Mouse (Mus musculus) MEL (cell line): ENCODE measurements around the gene Catsperz. TPM values are rescaled to one million over a fixed set of nuclear protein-coding genes. Genes with fewer than 3 reads are reported as not detected.
A peak's percentile ranks its signal among the peaks of the same experiment; 100 is the strongest.

Experiments used
- DNase-seq: peaks from one replicate; pipeline ENCODE4 v3.0.0; 2011; ENCODE audit warnings: low read depth, low spot score
- H3K27ac ChIP-seq: 2 replicates; pipeline ENCODE4 v1.5.1; 2012; ENCODE audit warnings: low read depth, mild to moderate bottlenecking, control low read depth, low read length, moderate library complexity; ENCODE audit not compliant: control insufficient read depth
- H3K27me3 ChIP-seq, 2 experiments: fragments of 150-350 bp in 1 of 2; sonication (generic) in 1 of 2; 2 replicates each; pipeline ENCODE4 v1.6.1; 2012; ENCODE audit warnings: low read length in 2 of 2, mild to moderate bottlenecking in 2 of 2, improper control_type of control experiment in 1 of 2, moderate library complexity in 1 of 2; ENCODE audit not compliant: insufficient read depth in 2 of 2, control insufficient read depth in 1 of 2
- H3K36me3 ChIP-seq, 2 experiments: 2 replicates each; pipeline ENCODE4 v1.6.1; 2012 to 2014; ENCODE audit warnings: low read length in 2 of 2, improper control_type of control experiment in 1 of 2, inconsistent platforms in 1 of 2, mild to moderate bottlenecking in 1 of 2; ENCODE audit not compliant: insufficient read depth in 2 of 2, control insufficient read depth in 1 of 2
- H3K4me1 ChIP-seq, 2 experiments: fragments of 150-350 bp in 1 of 2; sonication (generic) in 1 of 2; 2 replicates each; pipeline ENCODE4 v1.6.1; 2012; ENCODE audit warnings: low read length in 2 of 2, improper control_type of control experiment in 1 of 2, mild to moderate bottlenecking in 1 of 2; ENCODE audit not compliant: insufficient read depth in 2 of 2, control insufficient read depth in 1 of 2
- H3K4me3 ChIP-seq, 2 experiments: fragments of 150-350 bp in 1 of 2; sonication (generic) in 1 of 2; 2 replicates each; pipeline ENCODE4 v1.5.1; 2012; ENCODE audit warnings: low read depth in 2 of 2, low read length in 2 of 2, mild to moderate bottlenecking in 2 of 2, moderate library complexity in 2 of 2, control low read depth in 1 of 2, improper control_type of control experiment in 1 of 2; ENCODE audit not compliant: control insufficient read depth in 1 of 2, insufficient read depth in 1 of 2
- H3K79me2 ChIP-seq: 2 replicates; pipeline ENCODE4 v1.6.1; 2012; ENCODE audit warnings: mild to moderate bottlenecking, low read length, moderate library complexity; ENCODE audit not compliant: control insufficient read depth, poor library complexity, insufficient read depth
- H3K9ac ChIP-seq: 2 replicates; pipeline ENCODE4 v1.6.1; 2012; ENCODE audit warnings: low read depth, mild to moderate bottlenecking, control low read depth, low read length, moderate library complexity; ENCODE audit not compliant: control insufficient read depth, poor library complexity, severe bottlenecking
- H3K9me3 ChIP-seq: fragments of 150-350 bp; sonication (generic); replicated peaks from 2 replicates; pipeline ENCODE4 v1.6.1; 2012; ENCODE audit warnings: mild to moderate bottlenecking, low read length, improper control_type of control experiment, moderate library complexity; ENCODE audit not compliant: insufficient read depth
- CHD1 ChIP-seq: IDR thresholded peaks from 2 replicates; pipeline ENCODE4 v1.6.1; 2012; ENCODE audit warnings: low read depth, mild to moderate bottlenecking, inconsistent platforms, low read length, improper control_type of control experiment
- E2F4 ChIP-seq: IDR thresholded peaks from 2 replicates; pipeline ENCODE4 v1.6.1; 2011; ENCODE audit warnings: low read depth, low read length, improper control_type of control experiment, borderline replicate concordance
- ELF1 ChIP-seq: IDR thresholded peaks from 2 replicates; pipeline ENCODE4 v1.6.1; 2014; ENCODE audit warnings: low read depth, mild to moderate bottlenecking, inconsistent platforms, low read length, improper control_type of control experiment, moderate library complexity
- EP300 ChIP-seq, 2 experiments: IDR thresholded peaks; 2 replicates each; pipeline ENCODE4 v1.6.1; 2011; ENCODE audit warnings: improper control_type of control experiment in 2 of 2, low read length in 2 of 2, low read depth in 1 of 2, mild to moderate bottlenecking in 1 of 2
- ETS1 ChIP-seq: IDR thresholded peaks from 2 replicates; pipeline ENCODE4 v1.6.1; 2012; ENCODE audit warnings: low read depth, mild to moderate bottlenecking, inconsistent platforms, low read length, improper control_type of control experiment, moderate library complexity
- GATA1 ChIP-seq: IDR thresholded peaks from 2 replicates; pipeline ENCODE4 v1.6.1; 2011; ENCODE audit warnings: low read depth, low read length, improper control_type of control experiment
- HCFC1 ChIP-seq: IDR thresholded peaks from 2 replicates; pipeline ENCODE4 v1.6.1; 2012; ENCODE audit warnings: low read depth, mild to moderate bottlenecking, inconsistent platforms, low read length, improper control_type of control experiment, moderate library complexity
- JUND ChIP-seq: IDR thresholded peaks from 2 replicates; pipeline ENCODE4 v1.6.1; 2011; ENCODE audit warnings: low read depth, mild to moderate bottlenecking, improper control_type of control experiment, low read length
- MAFK ChIP-seq: IDR thresholded peaks from 2 replicates; pipeline ENCODE4 v1.6.1; 2011; ENCODE audit warnings: low read depth, mild to moderate bottlenecking, low read length, improper control_type of control experiment, borderline replicate concordance
- MEF2A ChIP-seq: IDR thresholded peaks from 2 replicates; pipeline ENCODE4 v1.6.1; 2014; ENCODE audit warnings: low read depth, mild to moderate bottlenecking, inconsistent platforms, low read length, improper control_type of control experiment; ENCODE audit not compliant: poor library complexity, insufficient replicate concordance, severe bottlenecking; ENCODE audit errors: extremely low read depth
- MYB ChIP-seq: IDR thresholded peaks from 2 replicates; pipeline ENCODE4 v1.6.1; 2011; ENCODE audit warnings: mild to moderate bottlenecking, low read depth, low read length, improper control_type of control experiment
- MYC ChIP-seq: IDR thresholded peaks from 2 replicates; pipeline ENCODE4 v1.6.1; 2011; ENCODE audit warnings: low read depth, mild to moderate bottlenecking, low read length, improper control_type of control experiment, moderate library complexity
- NELFE ChIP-seq: IDR thresholded peaks from 2 replicates; pipeline ENCODE4 v1.6.1; 2011; ENCODE audit warnings: low read depth, low read length, improper control_type of control experiment
- POLR2A ChIP-seq, 2 experiments: IDR thresholded peaks; 2 replicates each; pipeline ENCODE4 v1.6.1; 2011 to 2012; ENCODE audit warnings: low read length in 2 of 2, mild to moderate bottlenecking in 2 of 2, control low read depth in 1 of 2, improper control_type of control experiment in 1 of 2, low read depth in 1 of 2, moderate library complexity in 1 of 2; ENCODE audit not compliant: control insufficient read depth in 1 of 2, insufficient read depth in 1 of 2, poor library complexity in 1 of 2
- POLR2AphosphoS5 ChIP-seq: IDR thresholded peaks from 2 replicates; pipeline ENCODE4 v1.6.1; 2012; ENCODE audit warnings: low read depth, borderline replicate concordance, mild to moderate bottlenecking, inconsistent platforms, low read length, moderate library complexity, mixed read lengths
- RAD21 ChIP-seq: IDR thresholded peaks from 2 replicates; pipeline ENCODE4 v1.6.1; 2011; ENCODE audit warnings: mild to moderate bottlenecking, low read depth, low read length, improper control_type of control experiment
- RCOR1 ChIP-seq: IDR thresholded peaks from 2 replicates; pipeline ENCODE4 v1.6.1; 2012; ENCODE audit warnings: low read depth, mild to moderate bottlenecking, inconsistent platforms, low read length, improper control_type of control experiment
- SIN3A ChIP-seq: IDR thresholded peaks from 2 replicates; pipeline ENCODE4 v1.6.1; 2012; ENCODE audit warnings: low read length, improper control_type of control experiment, inconsistent platforms
- SMC3 ChIP-seq: IDR thresholded peaks from 2 replicates; pipeline ENCODE4 v1.6.1; 2011; ENCODE audit warnings: low read depth, low read length, improper control_type of control experiment
- TAL1 ChIP-seq: IDR thresholded peaks from 2 replicates; pipeline ENCODE4 v1.6.1; 2012; ENCODE audit warnings: mild to moderate bottlenecking, inconsistent platforms, low read length, moderate library complexity, mixed read lengths
- TBP ChIP-seq: IDR thresholded peaks from 2 replicates; pipeline ENCODE4 v1.8.0; 2011; ENCODE audit warnings: low read depth, low read length, improper control_type of control experiment
- TCF12 ChIP-seq: IDR thresholded peaks from 2 replicates; pipeline ENCODE4 v1.6.1; 2014; ENCODE audit warnings: low read depth, mild to moderate bottlenecking, inconsistent platforms, low read length, improper control_type of control experiment, moderate library complexity
- UBTF ChIP-seq: IDR thresholded peaks from 2 replicates; pipeline ENCODE4 v1.6.1; 2012; ENCODE audit warnings: low read depth, mild to moderate bottlenecking, inconsistent platforms, low read length, improper control_type of control experiment, moderate library complexity, borderline replicate concordance; ENCODE audit not compliant: insufficient read depth
- USF1 ChIP-seq: IDR thresholded peaks from 2 replicates; pipeline ENCODE4 v1.6.1; 2014; ENCODE audit warnings: low read depth, mild to moderate bottlenecking, inconsistent platforms, low read length, improper control_type of control experiment, moderate library complexity
- ZKSCAN1 ChIP-seq: IDR thresholded peaks from 2 replicates; pipeline ENCODE4 v1.6.1; 2012; ENCODE audit warnings: low read depth, mild to moderate bottlenecking, inconsistent platforms, low read length, improper control_type of control experiment, moderate library complexity
- ZNF384 ChIP-seq: IDR thresholded peaks from 2 replicates; pipeline ENCODE4 v1.6.1; 2012; ENCODE audit warnings: low read depth, mild to moderate bottlenecking, inconsistent platforms, low read length, improper control_type of control experiment
- polyA plus RNA-seq, 2 experiments: library from polyadenylated mRNA; stranded (reverse) in 1 of 2; unstranded in 1 of 2; fragments of >175 nt in 1 of 2; fragments of >200 nt in 1 of 2; gene quantifications; 2 replicates each; pipeline versions ENCODE4 v1.2.1 to v1.2.4; 2012; ENCODE audit warnings: low replicate concordance in 2 of 2, low read depth in 1 of 2; ENCODE audit not compliant: insufficient read length in 2 of 2, insufficient read depth in 1 of 2, missing spikeins in 1 of 2
- total RNA-seq: library from RNA; depleted of rRNA; stranded (reverse); fragments of 300-350 nt; gene quantifications from 2 replicates; pipeline ENCODE4 v1.2.3, GENCODE M21; 2012

Catsperz gene
- total and polyA plus RNA-seq, 3 experiments = 0.65 to 2.4 TPM; not detected in 1

GRCm38 (mm10) chr19:6952712-6953037 lies 27.5 kb upstream of the Catsperz start (continued):
- TF ChIP-seq ZKSCAN1 = no peak
- no peak for TF ChIP-seq RAD21
- no peak for TF ChIP-seq HCFC1
- TF ChIP-seq MAFK = no peak
- TF ChIP-seq, all 39 proteins: peak for 4

- H3K4me3 ChIP-seq = peak overlapping the region; percentile 61 to 72
- H3K79me2 ChIP-seq = peaks cover 1% of the 10 kb centered on the region; the same call in 1 of the 2 replicates
- 0 out of 2 replicates have a peak, but pooled peaks have one; percentile 52 for TF ChIP-seq CHD1
- no peak for TF ChIP-seq TAL1
- no peak for TF ChIP-seq RCOR1
- TF ChIP-seq NELFE = no peak
- no peak for TF ChIP-seq MYB
- TF ChIP-seq USF1 = peak; percentile 41; the same call in 1 of the 2 replicates
- TF ChIP-seq POLR2A (IDR thresholded peaks at IDR 0.05; ENCODE audit: control insufficient read depth in 1 of 2, insufficient read depth in 1 of 2, low read depth in 1 of 2, low read length in 2 of 2, poor library complexity in 1 of 2) = peak in 1 of 2 experiments; percentile 19; a peak in 1 of 4 replicates
- TF ChIP-seq ETS1 = no peak; the same call in 1 of the 2 replicates
- TF ChIP-seq GATA1 = 0 out of 2 replicates have a peak, but pooled peaks have one; percentile 23
- H3K27ac ChIP-seq = peak overlapping the region; percentile 91
- DNase-seq = peak; percentile 79
- no peaks in the 10 kb centered on the region for H3K9me3 ChIP-seq
- peak overlapping the region; percentile 82 for H3K9ac ChIP-seq
- H3K27me3 ChIP-seq = no peaks in the 10 kb centered on the region
- 0 out of 4 replicates have a peak, but pooled peaks cover 0 to 6% of the 10 kb centered on the region in 2 experiments for H3K4me1 ChIP-seq
- H3K36me3 ChIP-seq = peaks cover 2 to 6% of the 10 kb centered on the region in 2 experiments; a peak in 2 of 4 replicates
These were observed 27.0 kb upstream of the Catsperz start for GRCm38 (mm10) chr19:6951994-6952711.

GRCm38 (mm10) chr19:6951381-6951968 lies 26.3 kb upstream of the Catsperz start:
- peak; percentile 95 for DNase-seq
- 0 out of 4 replicates have a peak, but pooled peaks cover 0 to 6% of the 10 kb centered on the region in 2 experiments for H3K4me1 ChIP-seq
- H3K9me3 ChIP-seq = no peaks in the 10 kb centered on the region
- peak overlapping the region; percentile 91 for H3K27ac ChIP-seq
- H3K4me3 ChIP-seq = peak overlapping the region; percentile 61 to 72
- H3K27me3 ChIP-seq = no peaks in the 10 kb centered on the region
- H3K79me2 ChIP-seq = peaks cover 1% of the 10 kb centered on the region; the same call in 1 of the 2 replicates
- peak overlapping the region; percentile 82 for H3K9ac ChIP-seq
- peaks cover 0 to 6% of the 10 kb centered on the region in 2 experiments; a peak in 1 of 4 replicates for H3K36me3 ChIP-seq
- TF ChIP-seq UBTF = no peak
- peak; percentile 58; the same call in 1 of the 2 replicates for TF ChIP-seq TCF12
- TF ChIP-seq RCOR1 = no peak
- TF ChIP-seq MYC = peak; percentile 67
- no peak for TF ChIP-seq SMC3
- peak; percentile 98 for TF ChIP-seq ZNF384
- TF ChIP-seq POLR2AphosphoS5 = no peak
- TF ChIP-seq E2F4 = no peak; the same call in 1 of the 2 replicates
- peak; percentile 70; the same call in 1 of the 2 replicates for TF ChIP-seq TBP
- no peak for TF ChIP-seq EP300 (IDR thresholded peaks at IDR 0.05; ENCODE audit: low read depth in 1 of 2, low read length in 2 of 2)
- no peak for TF ChIP-seq MEF2A
- TF ChIP-seq ELF1 = peak; percentile 100
- TF ChIP-seq GATA1 = 0 out of 2 replicates have a peak, but pooled peaks have one; percentile 11
- no peak for TF ChIP-seq JUND
- TF ChIP-seq HCFC1 = peak; percentile 95
- TF ChIP-seq SIN3A = peak; percentile 97
- TF ChIP-seq ZKSCAN1 = no peak
- no peak for TF ChIP-seq CHD1
